Mouse (Mus musculus) frontal cortex, postnatal 10 days (tissue): ENCODE data around the gene Adarb2.
A peak's percentile ranks its signal among the peaks of the same experiment; 100 is the strongest.

Experiments
- DNase-seq, 2 experiments: peaks; one replicate each; pipeline ENCODE4 v3.0.0; 2022; ENCODE audit warnings: low spot score in 2 of 2, mixed read lengths in 1 of 2

The Adarb2 gene

DNA sequence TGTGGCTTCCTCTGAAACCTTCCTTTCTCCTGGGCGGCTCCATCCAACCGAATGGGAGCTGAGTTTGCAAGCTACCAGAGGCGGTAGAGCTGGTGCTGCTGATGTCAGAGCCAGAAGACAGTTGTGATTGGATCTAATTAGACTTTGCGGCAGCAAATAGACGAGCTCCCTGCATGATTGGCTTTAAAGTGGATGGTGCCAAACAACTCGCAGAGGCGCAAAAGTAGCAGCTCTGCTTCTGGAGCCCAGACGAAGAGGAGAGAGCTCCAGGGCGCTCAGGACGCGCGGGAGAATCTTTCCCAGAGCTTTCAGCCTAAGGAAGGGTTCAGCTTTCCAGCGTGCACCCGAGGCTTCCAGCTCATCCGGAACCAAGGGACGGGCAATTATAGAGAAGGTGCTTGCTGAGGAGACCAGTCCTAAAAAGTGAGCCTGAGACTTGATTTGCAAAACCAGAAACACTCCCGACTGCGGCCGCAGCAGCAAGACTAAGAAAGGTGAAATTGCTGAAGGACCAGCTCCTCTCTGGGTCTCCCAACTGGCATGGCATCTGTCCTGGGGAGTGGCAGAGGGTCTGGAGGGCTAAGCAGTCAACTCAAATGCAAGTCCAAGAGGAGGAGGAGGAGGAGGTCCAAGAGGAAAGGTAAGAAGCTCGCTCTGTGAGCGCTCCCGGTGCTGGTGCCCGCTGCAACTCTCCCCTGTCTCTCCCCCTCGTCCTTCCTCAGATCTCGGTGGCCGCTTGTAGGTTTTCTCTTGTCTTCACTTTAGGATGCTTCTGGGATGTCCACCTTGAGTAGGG, at the start of gene Adarb2:
TSS of gene Adarb2 (plus strand) at position 186 of the 796 bp plus-strand sequence.
- DNase-seq, result peak; percentile 50 to 66

DNA sequence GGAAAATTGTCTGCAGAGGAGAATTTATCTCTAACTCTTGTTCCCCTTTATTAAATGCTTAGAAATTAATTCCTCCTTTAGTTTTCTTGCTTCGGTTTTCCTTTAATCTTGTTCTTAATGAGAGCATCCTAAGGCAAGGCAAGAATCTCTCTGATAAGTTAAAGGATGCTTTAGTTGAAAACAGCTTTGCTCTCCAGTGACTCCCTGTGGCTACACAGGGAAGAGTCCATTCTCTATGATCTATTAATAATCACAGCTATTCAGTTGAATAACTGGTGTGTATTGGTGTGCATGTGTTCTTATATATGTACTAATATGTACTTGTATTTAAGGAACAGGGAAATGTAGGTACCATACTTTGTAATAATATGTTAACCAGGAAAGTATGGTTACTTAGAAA, 28.9 kb upstream of the Adarb2 start:
- peak in 1 of 2 experiments; percentile 11 for DNase-seq

DNA sequence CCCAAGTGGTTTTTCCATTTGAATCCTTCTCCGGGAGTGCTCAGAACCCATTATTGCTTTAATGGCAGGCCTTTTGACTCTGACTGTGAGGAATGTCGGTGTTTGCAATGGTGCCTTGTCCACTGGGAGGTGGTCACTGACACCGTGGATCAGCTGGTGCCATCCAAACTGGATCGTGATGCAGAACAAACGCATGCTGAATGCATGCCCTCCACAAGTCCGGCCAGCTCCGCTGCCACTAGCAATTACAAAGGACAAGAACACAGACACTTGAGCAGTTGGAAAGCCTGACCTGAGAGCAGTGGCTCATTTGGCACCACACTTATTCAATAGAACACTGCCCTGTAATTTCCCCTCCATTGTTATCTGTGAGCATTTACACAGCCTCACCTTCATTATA, 10.7 kb upstream of the Adarb2 start:
- no peak for DNase-seq

DNA sequence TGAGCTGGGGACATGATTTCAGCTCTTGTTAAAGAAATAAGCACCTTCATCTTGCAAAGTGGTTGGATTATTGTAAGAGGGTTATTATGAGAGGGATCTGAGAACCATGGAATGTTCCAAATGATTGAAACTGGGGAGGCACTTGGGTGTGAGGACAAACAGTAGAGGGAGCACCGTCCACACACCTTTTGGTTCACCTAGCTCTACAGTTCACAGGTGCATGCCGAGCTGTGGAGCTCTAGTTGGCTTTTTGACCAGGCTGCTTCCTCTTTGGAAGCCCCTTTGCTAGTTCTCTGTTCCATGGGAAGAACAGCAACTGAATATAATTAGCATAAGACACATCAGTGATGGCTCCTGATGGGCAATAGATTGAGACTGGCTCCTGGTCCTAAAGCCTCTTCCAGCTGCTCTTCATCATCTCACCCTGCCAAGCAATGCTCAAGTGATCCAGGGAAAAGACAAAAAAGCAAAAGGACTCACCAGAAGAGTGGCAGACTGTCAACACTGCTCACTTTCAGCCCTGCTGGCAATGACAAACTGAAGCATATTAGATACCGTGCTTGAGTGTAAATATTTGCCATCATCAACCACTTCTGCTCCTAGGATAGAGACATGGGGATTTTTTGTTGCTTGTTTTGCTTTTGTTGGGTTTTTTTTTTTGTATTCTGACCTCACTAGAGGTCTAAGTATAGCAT, 3.3 kb upstream of the Adarb2 start:
- DNase-seq, result no peak

DNA sequence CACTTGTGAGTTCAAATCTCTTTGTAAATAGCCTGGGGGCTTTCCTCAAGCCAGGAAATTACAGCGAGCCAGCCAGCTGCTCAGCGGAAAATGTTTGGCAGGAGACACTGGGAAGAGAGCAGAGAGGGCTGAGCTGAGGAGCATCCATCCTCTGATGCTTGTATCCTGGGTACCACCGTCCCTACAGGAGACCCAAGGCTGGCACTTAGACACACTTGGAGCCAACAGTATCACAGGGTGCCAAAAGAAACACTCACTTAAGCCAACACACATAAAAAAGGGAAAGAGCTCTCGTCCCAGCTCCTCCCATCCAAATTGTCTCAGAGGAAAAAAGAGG, 779 bp downstream of the Adarb2 start:
- DNase-seq, result peak; percentile 7 to 15

DNA sequence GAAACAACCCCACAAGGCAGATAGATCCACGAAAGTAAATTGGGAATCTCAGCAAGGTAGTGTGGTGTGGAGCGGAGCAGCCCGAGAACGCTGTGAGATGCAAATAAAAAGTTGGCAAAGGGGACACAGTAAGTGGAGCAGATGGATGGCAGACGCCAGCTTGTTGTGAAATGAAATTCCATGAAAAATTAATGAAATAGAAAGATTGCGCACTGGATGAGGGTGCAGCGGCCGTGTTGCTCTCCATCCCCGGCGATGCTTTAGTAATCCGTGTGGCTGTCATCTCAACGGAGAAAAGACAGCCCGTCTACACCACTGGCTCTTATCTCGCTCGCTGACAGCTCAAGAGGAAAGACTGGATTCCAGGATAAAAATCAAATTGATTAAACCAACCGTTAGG, 4.7 kb downstream of the Adarb2 start:
- DNase-seq, result no peak

DNA sequence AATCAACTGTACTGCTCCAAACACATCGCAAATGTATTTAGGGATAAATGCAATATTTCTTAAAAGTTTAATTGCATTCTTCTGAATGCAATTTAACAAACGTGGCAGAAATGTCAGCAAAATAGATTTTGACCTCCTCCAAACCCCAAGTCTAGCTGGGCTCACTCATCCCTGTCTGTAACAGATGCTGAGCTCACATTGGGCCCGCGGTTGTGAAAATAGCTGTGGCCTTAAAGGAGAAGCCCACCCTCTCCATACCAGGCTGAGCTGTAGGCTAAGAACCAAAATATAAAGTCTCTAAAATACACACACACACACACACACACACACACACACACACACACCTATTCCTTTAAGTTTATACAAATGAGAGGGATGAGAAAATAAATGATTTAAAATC, 8.1 kb downstream of the Adarb2 start:
- no peak for DNase-seq

DNA sequence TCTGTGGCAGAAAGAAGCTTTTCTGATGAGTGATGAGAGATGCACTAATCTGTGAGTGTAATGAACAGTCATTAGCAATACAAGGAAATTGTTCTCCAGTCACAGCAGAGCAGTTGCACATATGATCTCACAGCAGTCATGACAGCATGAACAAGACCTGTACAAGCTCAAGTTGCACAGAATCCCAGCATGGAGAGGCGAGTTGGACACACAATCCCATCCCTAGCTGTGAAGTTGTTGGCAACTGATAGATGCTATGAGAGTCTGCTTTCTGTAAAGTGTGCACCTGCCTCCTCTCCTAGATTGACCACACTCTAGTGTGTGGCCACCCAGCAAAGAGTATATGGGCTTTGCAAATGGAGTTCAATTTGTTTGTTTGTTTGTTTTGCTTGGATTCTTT, 36.2 kb downstream of the Adarb2 start:
- DNase-seq, result no peak

DNA sequence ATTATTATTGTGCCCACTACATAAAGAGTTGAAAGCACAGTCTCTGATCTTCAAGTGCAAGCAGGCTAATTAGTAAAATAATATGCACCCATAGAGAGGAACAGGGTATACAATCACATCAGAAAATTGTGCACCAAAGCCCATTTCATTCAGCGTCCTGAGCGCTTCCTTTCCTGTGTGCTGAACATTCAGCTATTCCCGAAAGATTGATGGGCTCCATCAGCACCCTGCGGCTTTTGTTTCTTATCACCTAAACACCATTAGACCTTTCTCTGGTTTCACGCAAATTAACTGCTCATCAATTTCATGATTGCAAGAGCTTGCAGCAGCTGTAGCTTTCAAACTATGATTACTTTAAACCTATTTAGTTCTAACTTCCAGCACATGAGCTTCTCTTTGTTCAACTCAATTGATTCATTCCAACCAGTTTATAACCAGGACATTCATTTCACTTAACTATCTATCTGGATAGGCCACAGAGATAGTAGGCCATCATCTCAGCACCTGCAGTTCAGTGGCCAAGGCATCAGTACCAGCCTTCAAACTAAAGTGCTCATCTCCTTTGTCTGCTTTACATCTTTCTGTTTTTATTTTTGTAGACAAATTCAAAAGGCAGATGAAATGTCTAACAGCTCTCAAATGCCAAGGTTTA, 45.5 kb downstream of the Adarb2 start:
- no peak for DNase-seq

DNA sequence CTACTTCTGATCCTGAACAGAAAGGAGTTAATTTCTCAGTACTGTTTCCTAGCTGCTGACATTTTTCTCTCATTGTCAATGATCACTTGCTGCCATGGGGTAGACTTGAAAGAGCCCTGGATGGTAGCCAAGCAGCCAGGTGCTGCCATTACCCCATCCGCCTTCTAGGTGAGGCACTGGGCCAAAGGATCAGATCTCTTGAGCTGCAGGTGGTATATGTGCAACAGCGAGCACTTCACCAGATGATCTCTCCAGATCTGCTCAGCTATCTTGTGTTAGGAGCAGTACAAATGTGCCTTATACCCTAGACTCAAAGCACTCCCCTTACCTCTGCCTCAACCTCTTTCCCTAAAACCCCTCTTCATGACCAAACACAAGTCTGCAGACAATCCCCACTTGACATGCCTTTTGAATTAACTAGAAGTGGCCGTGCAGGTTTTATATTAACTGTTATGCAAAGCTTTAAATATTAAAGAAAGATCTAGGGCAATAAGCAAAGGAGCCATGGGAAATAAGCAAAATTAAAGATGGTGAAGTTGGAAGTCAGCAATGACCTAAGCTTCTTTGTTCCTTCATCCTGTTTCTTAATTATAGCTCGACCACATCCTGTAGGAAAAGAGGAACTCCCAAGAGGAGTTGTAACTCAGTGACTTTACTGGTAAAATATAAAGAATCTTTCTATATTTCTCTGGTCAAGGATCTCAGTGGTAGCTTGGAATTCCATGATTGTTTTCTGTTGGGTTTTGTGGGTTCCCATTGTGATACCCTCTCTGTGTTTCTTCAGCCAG, 69.7 kb downstream of the Adarb2 start:
- DNase-seq, result no peak

DNA sequence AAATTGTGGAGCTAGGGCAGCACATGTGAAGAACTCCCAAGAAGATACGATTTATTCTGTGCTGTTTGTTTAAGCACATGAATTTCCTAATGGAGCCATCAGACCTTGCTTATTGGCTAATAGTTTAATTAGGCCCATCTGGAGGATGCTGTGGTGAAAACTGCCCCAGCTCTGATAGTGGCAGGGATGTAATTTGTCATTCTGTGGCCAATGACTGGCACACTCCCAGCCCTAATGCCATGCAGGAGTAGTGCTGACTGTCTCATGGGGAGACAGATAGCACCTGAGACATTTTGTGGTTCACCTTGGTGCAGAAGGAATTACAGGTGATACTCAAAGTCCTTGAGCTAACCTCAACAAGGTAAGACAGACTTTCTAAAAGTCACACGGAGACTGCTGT, 80.5 kb downstream of the Adarb2 start:
- DNase-seq, result no peak

DNA sequence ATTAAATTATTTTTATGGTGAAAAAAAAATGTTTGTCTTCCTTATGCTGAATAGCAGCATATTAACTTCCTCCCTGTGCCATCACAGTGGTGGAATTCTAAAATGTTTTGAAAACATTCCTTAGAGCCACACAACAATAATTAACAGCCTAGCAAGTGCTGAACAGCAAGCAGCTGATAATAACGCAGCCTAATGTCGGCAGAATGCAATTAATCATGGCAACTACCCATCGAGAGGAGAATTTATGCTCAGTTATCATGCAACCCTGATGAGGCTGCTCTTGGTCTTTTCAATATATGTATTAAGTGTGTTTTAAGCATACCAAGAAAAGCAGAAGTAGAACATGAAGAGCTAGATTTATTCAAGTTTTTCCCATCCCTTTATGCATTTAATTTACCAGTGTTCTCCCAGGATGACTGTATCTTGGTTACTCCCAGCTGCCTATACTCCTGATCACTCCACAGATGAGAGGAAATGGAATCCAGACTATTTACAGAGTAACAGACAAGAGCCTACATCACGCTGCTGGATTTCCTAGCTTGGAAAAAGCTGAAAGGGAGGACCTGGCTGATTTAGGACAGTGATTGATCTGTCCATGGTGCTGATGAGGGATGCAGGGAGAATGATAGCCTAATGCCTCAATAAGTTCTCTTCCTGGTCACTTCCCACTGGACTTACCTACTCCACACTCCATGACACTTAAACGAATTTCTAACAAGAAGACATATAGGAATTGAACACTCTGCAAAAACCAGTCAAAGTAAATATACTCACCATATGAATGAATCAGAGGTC, 113.9 kb downstream of the Adarb2 start:
- no peak for DNase-seq

DNA sequence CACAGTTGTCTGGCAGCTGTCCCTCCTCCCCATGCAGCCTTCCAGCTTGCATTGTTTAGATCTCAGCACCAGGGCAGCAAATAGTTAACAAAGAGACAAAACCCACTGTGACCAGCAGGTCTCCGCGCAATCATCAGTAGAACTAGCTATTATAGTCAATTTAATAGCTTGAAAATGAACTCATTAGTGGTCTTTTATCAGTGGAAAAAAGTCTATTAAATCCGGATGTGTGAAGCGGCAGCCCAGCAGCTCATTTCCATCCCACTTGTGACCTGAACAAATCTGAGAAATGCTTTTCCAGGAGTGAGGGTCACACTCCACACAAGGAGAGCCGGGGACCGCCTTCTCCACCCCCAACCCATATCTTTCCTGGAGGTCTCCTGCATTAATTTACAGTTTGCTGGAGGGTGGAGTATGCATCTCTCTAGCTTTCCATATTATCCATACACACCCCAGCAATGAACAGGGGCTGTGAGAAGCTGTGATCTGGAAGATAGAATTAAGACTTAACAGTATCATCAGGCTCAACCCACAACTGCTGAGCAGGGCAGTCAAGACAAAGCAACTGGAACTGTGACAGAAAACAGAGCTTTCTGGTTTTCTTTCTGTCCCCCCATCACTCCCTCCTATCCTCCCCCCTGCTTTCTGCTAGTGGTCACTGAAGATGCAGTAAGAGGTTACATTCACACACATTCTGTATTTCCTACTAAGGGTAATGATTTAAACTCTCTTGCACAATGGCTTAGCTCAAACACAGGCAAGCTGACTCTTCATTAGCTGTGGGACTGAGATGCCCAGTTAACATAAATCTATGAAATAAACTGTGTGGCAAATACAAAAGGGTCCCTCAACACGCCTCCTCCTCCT, 131.2 kb downstream of the Adarb2 start:
- DNase-seq, result no peak

DNA sequence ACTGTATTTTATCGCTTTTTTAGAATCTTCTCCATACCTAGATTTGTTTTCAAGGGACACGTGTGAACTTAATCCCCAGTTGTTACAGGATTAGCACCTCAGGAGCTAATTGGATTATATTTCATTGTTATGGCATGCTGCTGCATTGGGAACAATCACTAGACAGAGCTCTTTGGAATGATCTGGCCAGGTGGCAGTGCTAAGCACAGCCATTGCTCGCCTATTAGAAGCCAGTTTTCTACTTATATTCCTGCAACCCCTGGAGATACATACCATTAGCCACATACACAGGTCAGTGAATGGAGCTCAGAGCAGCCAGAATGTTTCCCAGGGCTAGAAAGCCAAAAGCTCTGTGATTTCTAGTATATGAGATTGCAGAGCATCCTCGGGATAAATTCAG, 131.9 kb downstream of the Adarb2 start:
- DNase-seq, result no peak

DNA sequence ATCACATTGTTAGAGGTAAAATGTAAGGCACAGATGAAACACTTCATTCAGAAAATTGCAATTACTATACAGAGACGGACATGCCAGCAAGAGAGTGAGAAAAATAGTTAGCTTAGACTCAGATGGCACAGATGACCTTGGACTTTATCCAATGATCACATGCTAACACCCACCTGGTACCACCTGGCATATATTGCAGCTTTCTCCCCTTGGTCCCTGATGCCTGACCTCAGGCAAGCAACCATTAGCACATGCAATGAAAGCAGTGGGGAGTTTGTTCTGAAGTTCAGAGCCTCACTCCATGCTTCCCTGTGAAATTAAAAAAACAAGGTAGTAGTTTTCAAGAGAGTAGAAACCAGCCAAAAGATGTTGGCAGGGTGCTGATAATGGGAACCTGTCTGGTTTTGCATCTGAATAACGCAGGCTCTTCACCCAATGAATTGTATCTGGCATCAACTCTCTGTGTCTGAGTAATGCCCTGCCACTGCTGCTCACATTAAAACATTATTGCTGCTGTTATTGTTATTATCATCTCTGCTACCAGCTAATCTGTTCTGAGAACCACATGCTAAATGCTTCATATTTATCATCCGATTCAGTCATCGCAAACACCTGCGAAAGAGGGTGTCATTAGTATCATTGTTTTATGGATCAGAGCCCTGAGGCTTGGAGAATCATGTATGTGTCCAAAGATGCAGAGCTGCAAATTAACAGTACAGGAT, 138.6 kb downstream of the Adarb2 start:
- DNase-seq, result no peak

DNA sequence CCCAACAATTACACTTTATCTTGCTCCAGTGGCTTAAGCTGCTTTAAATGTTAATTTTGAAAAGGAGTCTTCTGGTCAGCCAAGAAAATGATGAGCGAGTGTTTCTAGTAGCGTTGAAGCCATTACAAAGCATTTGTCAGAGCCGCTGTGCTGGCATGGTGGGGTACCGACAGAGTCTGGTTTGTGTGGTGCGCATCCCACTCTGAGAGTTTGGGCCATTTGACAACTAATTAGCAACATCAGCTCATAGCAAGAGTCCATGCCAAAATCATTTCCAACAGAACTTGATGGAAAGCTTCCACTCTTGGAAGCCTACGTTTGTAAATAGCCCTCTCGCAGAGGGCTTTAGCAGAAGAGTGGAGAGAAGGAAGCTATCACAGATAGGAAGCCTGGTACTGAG, 144.5 kb downstream of the Adarb2 start:
- no peak for DNase-seq

DNA sequence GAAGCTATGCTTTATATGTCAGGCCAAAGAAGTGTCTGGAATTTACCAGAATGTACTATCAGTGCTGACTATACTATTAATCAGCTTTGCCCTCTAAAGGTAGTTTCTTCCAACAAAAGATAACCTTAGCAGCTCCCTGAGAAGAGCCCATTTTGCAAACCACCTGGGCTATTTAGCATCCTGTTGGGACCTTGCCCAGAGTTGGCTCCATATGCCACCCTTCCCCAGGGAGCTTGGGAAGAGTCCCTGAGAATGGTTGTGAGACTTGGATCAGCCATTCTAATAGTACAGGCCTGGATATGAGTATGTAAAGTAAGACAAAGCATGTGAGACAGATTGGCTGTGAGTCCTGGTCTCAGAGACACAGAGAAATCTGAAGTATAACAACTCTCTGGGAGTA, 149.7 kb downstream of the Adarb2 start:
- DNase-seq, result no peak

DNA sequence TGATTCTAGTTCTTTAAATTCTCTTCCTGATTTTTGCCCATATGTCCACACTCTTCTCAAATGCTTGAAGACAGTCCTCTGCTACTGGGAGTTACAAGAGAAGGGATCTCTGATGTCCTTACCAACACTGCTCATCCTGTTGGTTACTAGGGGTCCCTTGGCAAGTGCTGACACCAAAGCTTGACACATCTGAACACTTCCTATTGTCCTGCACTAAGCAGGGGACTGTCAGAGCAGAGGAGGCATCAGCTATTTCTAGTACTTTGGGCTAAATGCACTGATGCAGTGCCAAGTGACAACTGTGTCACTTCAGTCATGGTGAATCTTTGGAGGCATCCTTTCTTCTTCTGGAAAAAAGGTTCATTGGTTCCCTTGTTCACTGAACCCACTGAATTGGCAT, 150.3 kb downstream of the Adarb2 start:
- no peak for DNase-seq

DNA sequence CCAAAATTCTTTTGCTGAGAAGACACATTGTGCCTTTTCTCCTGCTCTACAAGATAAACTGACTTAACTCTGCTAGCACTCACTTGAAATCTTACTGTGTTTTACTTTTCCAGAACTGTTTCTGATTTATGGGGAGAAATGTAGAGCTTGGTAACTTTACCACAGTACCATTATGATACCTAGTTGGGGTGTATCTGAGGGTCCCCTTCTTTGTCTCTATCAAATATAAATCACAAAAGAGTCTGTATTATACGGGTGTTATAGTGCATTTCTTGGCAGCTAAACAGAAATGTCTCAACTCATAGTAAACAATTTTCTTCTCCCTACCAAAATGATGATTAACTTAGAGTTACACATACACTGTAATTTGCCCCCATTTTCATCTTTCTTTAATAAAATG, 162.9 kb downstream of the Adarb2 start:
- DNase-seq, result no peak

DNA sequence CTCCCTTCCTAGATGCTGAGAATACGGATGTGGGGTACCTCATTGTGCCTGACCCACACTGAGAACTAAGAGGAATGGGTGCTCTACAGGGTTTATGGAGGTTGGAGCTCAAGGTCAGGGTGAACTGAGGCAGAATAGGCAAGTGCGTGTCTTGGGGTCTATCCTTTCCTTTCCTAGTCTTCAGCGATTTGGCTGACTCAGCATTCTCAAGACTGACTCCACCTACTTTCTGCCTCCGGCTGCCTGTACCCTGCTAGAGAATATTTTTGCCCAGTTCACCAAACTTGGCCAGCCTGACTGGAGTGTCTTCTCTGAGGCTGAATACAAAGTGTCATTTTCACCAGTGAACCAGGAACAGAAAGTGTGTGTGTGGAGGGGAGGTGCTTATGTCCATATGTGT, 163.4 kb downstream of the Adarb2 start:
- DNase-seq, result no peak
